Mouse (Mus musculus) T-helper 1 cell (primary cell): Measurements from ENCODE around the gene Tap1.
"Not testable (repeated sequence)": the region's sequence is repeated elsewhere in the genome, so short reads cannot be mapped to it uniquely, and the experiment has no call there.

Source experiments
- in situ Hi-C: fragments of 300-600 bp; cut with MboI, MseI; formaldehyde crosslinking; loops from one replicate; pipeline ENCODE4 v1.15.1; 2025; ENCODE audit warnings: high pct_unique_total_duplicates

The Tap1 gene

GRCm38 (mm10) chr17:34225426-34225825 is 38.1 kb downstream of the Tap1 start:
- in situ Hi-C loops: no loop called here

GRCm38 (mm10) chr17:34225911-34226310 is 38.6 kb downstream of the Tap1 start:
- in situ Hi-C loops: not testable (repeated sequence)

- in situ Hi-C loops: not testable (repeated sequence)
These were observed 43.6 kb downstream of the Tap1 start for GRCm38 (mm10) chr17:34230971-34231370.

- in situ Hi-C loops: not testable (repeated sequence)
These were observed 44.7 kb downstream of the Tap1 start for GRCm38 (mm10) chr17:34232021-34232420.

- in situ Hi-C loops: loop anchor here (5.0 kb wide), 1 partner anchor 53 kb away; no protein-coding TSS in a partner anchor
These were observed 47.6 kb downstream of the Tap1 start for GRCm38 (mm10) chr17:34234926-34235325.

GRCm38 (mm10) chr17:34236691-34237090 is 49.3 kb downstream of the Tap1 start:
- in situ Hi-C loops: loop anchor here (5.0 kb wide), 1 partner anchor 54 kb away; no protein-coding TSS in a partner anchor

GRCm38 (mm10) chr17:34237741-34238140 is 50.4 kb downstream of the Tap1 start:
- in situ Hi-C loops: loop anchor here (5.0 kb wide), 1 partner anchor 55 kb away; no protein-coding TSS in a partner anchor

- in situ Hi-C loops: loop anchor here (5.0 kb wide), 1 partner anchor 56 kb away; no protein-coding TSS in a partner anchor
These were observed 51.4 kb downstream of the Tap1 start, which contains the start of gene H2-Ob for GRCm38 (mm10) chr17:34238706-34239105. Gene H2-Ob (plus strand): TSS chr17:34238903.

- in situ Hi-C loops: loop anchor here (5.0 to 10.0 kb wide), 2 partner anchors 57 to 115 kb away; partner anchors contain the start of gene Btnl2
These were observed 52.3 kb downstream of the Tap1 start for GRCm38 (mm10) chr17:34239601-34240041.

GRCm38 (mm10) chr17:34240366-34240765 is 53.0 kb downstream of the Tap1 start:
- in situ Hi-C loops: loop anchor here (10.0 kb wide), 1 partner anchor 114 kb away; the partner anchor contains the start of gene Btnl2

- in situ Hi-C loops: loop anchor here (10.0 kb wide), 1 partner anchor 114 kb away; the partner anchor contains the start of gene Btnl2
These were observed 53.6 kb downstream of the Tap1 start for GRCm38 (mm10) chr17:34240916-34241315.

GRCm38 (mm10) chr17:34244656-34245055 is 57.3 kb downstream of the Tap1 start:
- in situ Hi-C loops: loop anchor here (10.0 kb wide), 1 partner anchor 110 kb away; the partner anchor contains the start of gene Btnl2
